Mouse (Mus musculus) bone marrow, adult 2 months (tissue): Measurements from ENCODE around the gene Gm13290.
"Not testable (repeated sequence)": the region's sequence is repeated elsewhere in the genome, so short reads cannot be mapped to it uniquely, and the experiment has no call there.

Experiments
- CTCF ChIP-seq: fragments of 200-500 bp; IDR thresholded peaks from 2 replicates; pipeline ENCODE4 v1.5.1; 2011; ENCODE audit warnings: low read length, control low read depth; ENCODE audit not compliant: control insufficient read depth, insufficient read depth
- POLR2A ChIP-seq: fragments of 200-500 bp; IDR thresholded peaks from 2 replicates; pipeline ENCODE4 v1.6.1; 2011; ENCODE audit warnings: low read depth, mild to moderate bottlenecking, control low read depth, low read length, borderline replicate concordance; ENCODE audit not compliant: control insufficient read depth

DNA sequence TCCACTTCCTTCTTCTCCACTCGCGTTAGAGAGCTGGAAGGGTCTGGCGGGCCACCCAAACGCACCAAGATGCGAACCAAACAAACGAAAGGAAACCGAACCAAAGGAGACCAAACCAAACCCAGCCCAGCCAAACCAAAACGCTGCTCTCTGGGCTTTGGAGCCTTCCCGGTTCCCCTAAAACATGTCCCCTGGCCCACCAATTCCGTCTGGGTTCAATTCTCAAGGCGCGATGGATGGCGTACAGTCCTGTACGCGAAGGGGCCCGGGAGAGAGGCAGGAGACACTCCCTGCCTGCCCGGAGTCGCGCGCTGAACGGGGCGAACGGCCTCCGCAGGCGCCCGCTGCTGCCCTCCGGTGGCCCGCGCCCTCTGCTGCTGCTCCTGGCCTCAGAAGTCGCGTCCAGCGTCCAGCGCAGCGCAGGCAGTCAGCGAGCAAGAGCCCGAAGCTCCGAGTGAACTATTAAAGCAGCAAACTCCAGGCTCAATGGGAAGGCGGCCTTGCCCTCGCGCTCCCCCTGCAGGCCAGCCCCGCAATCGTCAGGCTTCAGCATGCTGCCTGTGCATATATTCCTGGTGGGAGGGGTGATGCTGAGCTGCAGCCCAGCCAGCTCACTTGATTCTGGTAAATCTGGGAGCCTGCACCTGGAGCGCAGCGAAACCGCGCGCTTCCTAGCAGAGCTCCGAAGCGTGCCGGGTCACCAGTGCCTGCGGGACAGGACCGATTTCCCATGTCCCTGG is 20.5 kb downstream of the Gm13290 start, which contains the start of gene Gm13275:
- not testable (repeated sequence) for TF ChIP-seq CTCF, POLR2A
